Mouse (Mus musculus) megakaryocyte, embryonic 14.5 days (primary cell): ENCODE data around the gene Ell2.

Source experiments
- FLI1 ChIP-seq: IDR thresholded peaks from 2 replicates; pipeline ENCODE4 v1.6.1; 2012; ENCODE audit warnings: low read length, inconsistent platforms, mixed read lengths
- GATA1 ChIP-seq: IDR thresholded peaks from 3 replicates; pipeline ENCODE4 v1.6.1; 2012; ENCODE audit warnings: mixed read lengths, low read length, inconsistent platforms, borderline replicate concordance

DNA sequence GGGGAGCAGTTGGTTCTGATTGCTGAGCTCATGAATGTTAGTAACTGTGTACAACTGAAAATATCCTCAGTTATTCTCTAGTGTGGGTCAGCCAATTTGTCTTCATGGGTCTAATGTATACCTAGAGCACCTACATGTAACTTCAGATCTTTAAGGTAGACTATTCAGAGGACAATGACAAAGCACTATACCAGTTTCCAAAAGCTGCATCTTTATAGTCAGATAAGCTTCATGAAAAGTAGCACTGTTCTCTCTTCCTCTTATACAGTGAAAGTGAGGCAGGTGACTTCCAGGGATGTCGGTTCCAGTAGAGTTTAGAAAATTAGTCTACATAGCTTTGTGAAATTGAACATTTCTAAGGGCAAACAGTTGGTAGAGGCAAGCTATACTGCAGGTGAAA lies 21.4 kb downstream of the Ell2 start:
- TF ChIP-seq GATA1 = no peak
- no peak for TF ChIP-seq FLI1
